Mouse (Mus musculus) adipocyte (in vitro differentiated cells): ENCODE measurements around the gene Smap1.

ENCODE experiments used
- DNase-seq: peaks from one replicate; pipeline ENCODE4 v3.0.0-alpha.2; 2016; ENCODE audit warnings: low spot score

Gene Smap1

DNA sequence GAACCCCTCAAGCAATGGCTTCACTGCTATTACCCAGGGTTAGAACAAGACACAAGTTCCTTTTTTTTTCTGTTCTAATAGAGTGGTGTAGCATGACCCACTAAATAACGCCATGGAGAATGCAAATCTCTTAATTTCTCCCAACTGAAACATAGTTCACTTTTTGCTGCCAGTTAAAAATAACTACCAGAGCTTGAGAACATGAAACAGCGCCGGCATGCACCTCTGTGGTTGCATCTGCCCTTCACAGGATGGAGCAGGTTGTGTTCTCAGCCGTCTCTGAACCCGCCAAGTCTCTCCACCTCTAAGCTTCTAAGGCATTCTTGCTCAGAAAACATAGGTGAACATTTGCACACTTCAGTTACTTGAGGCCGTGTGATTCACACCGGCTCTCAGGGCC lies 87.9 kb downstream of the Smap1 start:
- no peak for DNase-seq

DNA sequence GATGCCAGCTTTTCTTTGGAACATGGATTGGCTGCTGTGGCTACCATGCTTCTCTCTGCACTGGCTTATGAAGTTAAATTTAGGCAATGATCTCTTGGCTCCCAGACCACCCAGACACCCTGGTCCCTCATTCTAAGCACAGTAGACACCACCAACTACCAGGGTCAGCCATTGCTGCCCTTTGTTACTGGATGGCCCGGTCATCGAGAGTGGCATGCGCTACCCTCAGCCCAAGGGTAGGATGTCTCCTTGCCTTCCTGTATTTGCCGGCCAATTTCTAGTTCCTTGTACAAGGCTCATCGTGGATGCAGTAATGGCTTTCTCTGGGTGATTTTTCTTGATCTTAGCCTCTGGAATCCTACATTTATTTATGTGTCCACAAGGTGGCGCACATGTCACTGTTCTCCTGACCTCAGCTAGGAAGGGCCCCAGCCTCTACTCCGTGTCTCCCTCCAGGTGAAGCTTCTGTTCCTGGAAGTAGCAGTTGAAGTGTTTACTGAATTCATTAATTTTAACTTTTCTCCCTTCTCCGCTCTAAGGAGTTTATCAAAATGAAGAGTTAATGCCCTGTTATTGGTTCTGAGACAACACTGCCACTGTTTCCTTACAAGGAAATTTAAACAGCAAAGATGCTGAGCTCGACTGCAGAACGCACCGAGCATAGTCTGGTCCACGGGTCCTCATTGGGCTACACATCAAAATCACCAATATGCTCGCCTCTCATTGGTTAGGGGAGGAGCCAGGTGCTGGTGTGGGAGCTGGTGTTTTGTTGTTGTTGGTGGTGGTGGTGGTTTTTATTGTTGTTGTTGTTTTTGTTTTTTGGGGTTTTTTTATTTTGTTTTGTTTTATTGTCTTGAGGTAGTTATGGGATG lies 95.0 kb downstream of the Smap1 start:
- peak; percentile 74 for DNase-seq

DNA sequence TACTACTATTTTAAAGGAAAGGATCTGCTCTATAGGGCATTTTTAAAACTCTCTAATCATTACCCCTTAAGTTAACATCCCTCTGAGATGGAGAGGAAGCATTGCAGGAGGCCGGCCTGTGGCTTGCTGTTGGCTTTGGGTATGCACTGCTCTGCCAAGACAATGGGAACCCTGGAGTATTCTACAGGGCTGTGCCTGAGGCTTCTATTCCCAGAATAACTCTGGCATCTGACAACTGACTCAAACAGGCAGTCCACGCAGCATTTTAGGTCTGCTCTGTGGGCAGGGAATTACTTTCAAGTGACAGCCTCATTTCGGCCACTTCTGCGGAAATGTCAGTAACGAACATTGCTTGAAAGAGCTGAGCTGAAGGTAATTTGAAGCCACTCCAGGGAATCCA lies 100.5 kb downstream of the Smap1 start:
- no peak for DNase-seq

DNA sequence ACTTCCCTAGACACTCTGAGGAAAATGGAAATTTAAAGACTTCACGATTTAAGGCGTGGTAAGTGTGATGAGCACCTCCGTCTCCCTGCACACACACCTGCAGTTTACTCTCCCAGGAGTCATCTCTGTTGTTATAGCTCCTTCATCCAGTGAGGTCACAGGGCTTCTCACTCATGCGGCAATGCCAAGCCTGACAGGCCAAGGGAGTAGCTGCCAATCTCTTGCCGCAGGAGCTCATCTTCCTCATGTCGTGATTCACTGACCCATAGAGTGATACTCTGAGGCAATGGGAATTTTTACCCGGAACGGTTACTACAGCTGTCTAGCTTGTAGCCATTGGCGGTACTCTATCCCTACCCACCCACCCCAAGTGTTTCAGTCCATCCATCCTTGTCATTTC lies 123.8 kb downstream of the Smap1 start:
- no peak for DNase-seq
